Mouse (Mus musculus) embryo, embryonic 11.5 days (tissue): ENCODE measurements around the gene 9230102O04Rik.
A peak's percentile ranks its signal among the peaks of the same experiment; 100 is the strongest.

ENCODE experiments used
- DNase-seq: peaks from one replicate; pipeline ENCODE4 v3.0.0-alpha.2; 2012; ENCODE audit warnings: low read depth, low spot score

The 9230102O04Rik gene

DNA sequence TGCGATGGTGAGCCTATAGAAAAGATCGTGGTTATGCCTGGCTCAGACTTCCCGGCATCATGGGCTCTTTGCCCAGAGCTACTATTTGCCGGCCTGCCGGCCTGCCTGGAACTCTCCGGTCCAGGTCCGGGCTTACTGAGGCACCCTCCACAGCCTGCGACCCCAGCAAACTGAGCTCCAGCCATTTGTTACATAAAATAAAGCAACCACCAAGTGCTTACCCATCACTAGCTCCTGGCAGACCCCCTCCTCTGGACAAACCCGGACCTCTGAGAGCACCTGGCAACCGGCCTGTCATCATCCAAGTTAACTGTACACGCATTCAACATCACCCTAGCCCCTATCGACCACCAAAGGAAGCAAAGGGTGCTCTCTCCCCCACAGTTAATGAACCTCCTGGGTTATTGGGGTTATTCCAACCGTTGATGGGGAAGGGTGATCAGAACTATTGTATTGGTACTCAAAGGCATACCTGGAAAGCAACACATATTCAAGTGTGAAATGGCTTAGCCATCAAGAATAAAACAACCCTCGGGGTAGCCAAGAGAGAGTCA is 4.0 kb downstream of the 9230102O04Rik start:
- DNase-seq = no peak

DNA sequence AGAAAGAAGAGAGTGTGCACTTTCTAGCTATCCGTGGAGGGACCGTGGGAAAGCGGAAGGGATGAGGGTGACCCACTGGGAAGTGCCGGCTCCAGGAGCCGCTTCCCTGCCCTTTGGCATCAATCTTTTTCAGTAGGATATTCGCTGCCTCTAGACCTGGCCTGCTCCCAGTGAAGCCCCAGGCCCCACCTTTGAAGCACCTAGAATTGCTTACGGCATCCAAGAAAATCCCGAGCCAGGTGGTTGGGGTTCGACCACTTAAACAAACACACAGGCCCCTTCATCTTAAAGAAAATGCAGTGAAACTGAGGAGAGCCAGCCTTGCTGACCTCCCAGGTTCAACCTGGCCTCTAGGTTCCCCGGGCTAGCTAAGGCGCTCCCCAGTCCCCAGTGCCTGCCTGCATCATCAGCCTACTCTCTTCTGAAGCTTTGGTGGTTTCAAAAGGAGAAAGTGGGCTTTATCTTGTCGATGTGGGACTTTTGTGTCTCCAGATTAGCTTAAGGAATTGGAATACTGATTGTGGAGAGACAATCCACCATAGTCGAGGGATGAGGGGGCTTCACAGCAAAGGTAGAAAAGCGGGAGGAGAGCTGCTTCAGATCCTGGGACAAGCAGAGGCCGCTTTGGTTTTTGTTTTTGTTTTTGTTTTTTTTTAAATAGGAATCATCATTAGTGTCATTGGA is 4.7 kb downstream of the 9230102O04Rik start:
- no peak for DNase-seq

DNA sequence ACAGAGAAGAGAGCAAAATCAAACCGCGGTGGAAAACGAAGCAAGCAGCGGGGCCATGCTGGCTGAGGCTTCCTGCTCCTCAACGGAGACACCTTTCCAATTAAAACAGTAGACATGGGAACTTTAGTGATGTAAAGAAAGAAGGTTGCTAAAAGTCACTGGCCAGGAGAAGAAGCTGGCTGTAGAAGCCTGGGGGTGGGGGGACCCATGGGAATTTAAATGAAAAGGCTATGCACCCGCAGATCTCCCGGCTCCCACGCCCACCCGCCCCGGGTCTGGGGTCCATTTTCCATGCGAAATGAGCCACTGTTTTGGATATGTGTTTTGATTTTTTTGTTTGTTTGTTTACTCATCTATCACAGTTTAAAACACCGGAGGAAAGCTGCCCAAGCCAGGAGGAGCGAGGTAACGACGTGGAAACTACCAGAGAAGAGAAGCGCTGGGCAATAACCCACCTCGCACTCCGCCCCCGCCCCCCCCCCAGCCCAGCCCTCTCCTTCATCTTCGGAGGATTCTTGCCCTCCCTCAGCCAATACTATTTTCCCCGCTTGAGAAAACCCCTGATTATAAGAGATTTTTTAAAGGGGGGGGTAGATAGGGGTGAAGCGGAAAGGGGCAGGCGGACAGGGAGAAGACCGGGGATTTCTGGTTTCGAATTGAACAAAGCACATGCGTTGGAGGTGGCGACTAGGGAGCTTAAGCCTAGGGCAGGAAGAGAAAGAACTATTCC is 5.4 kb downstream of the 9230102O04Rik start:
- DNase-seq = no peak

DNA sequence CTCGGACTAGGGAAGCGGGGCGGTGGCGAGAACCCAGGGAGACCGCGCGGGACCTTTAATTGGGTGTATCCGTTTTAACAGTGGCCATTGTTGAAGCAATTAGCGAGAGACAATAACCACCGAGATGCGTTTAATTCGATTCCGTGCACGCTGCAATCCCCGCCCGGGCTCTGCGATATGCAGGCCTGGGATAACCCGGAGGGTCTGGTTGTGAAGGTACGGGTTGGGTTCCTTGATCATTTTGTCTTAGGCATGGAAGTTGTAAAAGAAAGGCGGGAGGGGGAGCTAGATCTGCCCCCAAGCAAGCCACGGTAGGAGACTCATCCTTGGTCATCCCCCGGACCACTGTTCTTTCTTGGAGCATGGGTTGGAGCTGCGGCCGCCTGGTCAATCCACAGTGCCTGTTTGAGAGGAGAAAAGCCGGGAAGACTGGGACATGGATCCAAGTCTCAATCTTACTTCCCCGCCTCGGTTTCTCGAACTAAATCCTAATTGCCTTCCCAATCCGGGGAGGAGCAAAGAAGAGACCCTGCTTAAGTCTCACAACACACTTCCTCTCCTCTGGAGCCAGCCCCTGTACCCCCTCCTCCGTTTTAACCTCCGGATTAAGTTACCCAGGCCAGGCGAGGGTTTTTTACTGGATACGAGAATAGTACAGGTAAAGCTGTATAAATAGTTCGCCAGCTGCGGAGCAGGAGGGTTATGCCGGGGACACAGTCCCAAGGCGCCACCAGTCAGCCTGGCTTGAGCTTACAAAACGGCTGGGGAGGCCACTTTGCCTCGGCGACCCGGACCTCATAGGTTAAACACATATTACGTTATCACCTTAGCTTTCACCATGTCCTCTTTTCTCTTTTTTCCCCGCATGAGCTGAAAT is 6.2 kb downstream of the 9230102O04Rik start:
- DNase-seq = no peak

DNA sequence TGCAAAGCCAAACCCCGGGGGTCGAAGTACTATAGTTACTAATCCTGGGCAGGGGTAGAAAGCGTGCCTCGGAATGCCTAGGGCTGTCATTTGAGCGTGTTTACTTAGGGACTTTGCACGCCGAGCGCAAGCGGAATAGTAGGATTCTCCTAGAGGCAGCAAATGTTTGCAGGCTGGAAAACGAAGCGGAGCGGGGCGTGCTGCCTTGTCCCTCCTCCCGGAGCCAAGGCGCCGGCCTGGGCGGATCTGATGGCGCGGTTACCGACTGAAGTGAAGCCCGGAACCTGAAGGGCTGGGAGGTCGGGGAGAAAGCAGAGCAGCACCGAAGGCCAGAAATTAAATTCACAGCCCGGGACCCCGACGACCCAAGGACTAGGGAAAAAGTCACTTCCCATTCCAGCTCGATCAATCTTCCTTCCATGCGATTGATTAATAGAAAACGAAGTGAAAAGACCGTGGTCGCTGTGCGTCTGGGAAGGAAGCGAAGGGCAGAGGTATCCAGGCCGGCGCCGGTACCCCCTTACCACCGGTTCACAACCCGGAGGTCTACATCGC is 6.9 kb downstream of the 9230102O04Rik start:
- no peak for DNase-seq

DNA sequence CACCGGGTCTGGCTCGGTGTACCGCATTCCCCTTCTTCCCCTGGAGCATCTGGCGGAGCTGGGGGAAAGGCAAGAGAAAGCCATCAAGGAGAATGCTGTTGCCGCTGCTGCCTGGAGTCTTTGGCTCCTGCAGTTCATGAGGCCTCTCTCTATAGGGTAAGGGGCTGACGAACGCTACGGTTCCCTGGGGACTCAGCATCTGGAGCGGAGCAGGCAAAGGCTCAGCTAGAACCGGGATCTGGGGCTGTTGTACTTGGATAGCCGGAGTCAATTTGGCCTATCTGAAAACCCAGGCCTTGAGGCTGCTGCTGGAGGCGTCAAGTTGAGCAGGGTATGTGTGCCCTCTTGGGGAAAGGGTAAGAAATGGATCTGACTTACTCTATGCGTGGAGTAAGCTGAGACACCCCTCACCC is 7.7 kb downstream of the 9230102O04Rik start:
- no peak for DNase-seq

DNA sequence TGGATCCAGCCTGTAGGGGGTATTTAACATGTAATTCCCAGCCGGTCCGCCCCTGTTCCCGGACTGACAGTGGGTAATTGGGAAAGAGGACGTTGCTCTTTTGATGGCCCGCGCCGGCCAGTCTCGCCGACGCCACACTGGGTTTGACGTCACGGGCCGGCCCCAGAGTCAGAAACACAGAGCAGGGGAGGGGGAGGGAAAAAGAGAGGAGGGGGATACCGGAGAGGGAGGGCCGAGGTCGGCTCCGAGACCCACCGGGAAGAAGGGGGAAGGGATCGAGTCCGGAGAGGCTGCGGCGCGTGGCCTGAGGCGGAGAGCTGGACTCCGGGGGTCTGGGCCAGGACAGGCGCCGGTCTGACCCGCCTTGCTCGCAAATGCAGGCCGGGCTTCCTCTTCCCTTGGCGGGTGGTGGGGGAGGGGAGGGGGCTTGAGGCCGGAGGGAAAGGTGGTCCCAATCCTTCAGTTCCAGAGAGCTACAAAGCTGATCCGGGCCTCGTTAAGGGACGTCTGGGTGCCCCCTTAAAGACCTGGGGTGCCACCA is 8.2 kb downstream of the 9230102O04Rik start, which contains the start of gene 4930412O13Rik:
Gene 4930412O13Rik, plus strand, starts transcription at position 202 of the 541 bp plus-strand sequence.
- no peak for DNase-seq

DNA sequence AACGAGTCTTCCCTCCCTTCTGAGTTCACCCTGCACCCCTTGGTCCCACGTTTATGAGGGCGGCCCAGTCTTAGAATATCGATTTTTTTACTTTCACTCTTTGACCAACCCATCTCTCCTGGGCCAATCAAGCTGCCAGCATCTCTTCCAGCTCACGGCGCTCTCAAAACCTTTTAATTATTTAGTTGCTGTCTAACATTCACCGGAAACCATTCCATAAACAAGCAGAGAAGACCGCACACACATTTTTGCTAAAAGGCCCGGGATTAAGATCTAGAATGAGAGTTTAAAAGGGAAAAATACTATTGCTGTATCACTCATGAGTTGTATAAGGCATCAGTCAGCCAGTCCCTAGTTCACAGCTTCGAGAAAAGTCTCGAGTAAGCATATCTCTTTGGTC is 9.1 kb downstream of the 9230102O04Rik start:
- no peak for DNase-seq

DNA sequence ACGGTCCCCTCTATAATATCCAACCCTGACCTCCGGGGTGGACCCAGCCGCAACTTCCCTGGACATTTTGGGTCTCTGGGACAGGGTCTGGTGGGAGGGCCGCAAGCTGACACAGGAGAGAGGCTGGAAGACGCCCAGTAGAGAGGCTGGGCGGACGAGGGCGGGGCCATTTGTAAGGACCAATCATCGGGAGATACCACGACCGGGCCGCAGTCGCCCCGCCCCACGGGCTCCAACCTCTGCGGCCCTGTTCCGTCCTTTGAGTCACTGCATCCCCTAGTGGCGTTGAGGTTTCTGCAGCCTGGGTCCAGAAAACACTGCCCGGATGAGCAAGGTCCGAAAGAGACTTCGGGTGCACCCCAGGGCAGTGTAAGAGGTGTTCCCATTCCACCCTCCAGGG is 9.8 kb downstream of the 9230102O04Rik start:
- peak; percentile 87 for DNase-seq

DNA sequence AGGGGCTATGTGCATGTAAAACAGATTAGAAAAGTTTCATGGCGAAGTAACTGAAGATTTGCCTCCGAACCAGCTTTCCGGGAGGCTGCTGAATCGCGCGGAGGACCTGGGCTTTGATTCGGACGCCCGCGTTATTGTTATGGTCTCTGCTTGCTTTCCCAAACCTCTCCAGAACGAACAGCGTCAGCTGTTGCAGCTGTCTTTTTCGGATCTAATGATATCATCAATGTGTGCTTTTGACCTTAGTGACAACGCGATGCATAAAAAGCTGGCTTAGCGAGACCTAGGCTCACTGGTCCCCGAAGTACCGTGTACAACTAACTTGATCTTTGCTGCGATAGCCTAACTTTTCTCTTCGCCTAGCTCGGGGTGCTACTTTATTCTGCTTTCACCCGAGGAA is 10.2 kb downstream of the 9230102O04Rik start:
- DNase-seq = no peak

DNA sequence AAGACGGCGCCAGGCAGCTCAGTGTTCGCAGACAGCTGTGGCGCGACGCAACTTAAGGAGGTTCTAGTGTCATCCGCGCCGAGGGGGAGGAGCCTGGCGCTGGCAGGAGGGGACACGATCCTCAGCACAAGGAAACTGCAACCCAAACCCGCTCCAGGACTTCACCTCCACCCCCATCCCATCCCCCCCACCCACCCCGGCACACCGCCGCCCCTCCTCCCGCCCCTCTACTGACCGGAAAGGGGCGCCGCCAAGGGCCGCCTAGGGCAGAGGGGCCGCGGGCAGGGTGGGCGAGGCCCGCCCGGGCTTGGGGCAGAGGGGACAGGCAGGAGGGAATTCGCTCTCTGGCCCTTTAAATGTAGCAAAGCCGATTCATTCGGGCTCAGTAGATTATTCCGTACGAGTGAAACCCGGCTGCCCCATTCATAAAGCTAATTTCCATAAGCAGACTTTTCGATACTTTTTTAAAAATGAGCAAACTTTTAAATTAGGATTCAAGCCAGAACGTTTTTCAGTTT is 10.7 kb downstream of the 9230102O04Rik start:
- no peak for DNase-seq

DNA sequence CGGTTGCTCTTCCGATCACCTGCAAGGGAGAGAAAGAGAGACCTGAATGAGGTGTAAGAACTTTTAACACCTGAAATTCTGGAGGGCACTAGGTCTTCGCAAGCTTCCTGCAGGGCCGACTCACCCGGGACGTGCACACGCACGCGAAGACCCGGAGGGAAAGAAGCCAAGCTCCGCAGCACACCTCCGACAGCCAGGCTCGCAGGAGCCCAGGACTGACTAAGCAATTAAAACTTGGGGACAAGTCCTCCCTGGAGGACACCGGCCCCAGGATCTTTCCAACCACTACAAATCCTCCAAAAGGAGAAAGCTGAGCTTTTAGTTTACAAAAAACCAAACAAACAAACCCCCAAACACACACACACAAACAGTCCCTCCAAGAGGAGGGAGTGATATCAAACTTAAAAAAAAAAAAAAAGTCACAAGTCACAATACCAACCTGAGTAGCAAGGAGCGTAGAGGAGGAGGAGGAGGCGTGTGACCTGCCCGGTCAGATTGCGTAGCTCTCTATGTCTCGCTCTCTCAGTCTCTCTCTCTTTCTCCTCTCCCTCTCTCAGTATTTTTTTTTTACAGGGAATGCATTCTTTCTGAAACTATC is 11.3 kb downstream of the 9230102O04Rik start:
- DNase-seq = no peak

DNA sequence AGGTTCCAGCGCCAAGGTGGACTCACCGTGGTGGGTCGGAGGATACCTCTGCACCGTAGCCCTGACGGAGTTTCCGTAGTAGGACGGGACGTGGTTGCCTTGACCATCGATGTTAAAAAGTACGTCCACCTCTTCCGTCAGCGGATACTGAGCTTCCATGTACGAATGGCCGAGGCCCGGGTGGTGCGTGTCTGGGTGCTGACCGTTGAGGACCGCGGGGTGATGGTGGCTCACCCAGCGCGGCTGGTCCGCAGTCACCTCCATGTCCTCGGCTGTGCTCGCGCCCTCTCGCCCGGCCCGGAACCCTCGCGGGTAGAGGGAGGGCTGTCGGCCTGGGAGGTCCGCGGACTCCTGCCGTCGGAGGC is 12.0 kb downstream of the 9230102O04Rik start:
- no peak for DNase-seq

DNA sequence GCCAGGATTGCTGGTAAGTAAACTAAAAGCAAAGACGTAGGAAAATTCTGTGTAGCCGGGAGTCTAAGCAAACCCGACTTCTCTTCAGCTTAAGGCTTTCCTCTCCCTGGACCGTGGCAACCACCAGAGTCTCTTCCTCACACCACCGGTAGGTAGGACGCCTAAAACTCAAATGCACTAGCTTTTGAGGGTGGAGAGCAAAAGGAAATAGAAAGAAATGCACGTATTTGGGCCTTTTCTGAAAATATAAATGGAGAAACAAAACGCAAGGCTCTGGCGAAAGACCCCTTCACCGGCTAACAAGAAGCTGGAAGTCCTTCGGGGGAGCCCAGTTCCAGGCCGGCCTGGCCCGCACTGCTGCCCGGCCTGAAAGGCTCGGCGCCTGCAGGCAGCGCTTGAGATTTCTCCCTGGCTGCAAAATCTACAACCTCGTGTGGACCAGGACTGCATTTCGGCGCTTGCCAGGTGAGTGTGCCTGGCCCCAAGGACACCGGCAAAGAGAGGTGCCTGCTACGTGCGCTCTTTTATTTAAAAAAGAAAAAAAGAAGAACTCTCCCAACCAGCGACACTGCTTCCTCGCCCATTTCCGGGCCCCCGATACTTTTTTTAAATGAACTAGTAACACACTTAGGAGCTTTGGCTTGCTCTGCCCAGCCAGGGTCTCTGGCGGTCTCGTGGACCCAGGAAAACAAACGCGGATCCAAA is 12.6 kb downstream of the 9230102O04Rik start:
- DNase-seq = no peak

DNA sequence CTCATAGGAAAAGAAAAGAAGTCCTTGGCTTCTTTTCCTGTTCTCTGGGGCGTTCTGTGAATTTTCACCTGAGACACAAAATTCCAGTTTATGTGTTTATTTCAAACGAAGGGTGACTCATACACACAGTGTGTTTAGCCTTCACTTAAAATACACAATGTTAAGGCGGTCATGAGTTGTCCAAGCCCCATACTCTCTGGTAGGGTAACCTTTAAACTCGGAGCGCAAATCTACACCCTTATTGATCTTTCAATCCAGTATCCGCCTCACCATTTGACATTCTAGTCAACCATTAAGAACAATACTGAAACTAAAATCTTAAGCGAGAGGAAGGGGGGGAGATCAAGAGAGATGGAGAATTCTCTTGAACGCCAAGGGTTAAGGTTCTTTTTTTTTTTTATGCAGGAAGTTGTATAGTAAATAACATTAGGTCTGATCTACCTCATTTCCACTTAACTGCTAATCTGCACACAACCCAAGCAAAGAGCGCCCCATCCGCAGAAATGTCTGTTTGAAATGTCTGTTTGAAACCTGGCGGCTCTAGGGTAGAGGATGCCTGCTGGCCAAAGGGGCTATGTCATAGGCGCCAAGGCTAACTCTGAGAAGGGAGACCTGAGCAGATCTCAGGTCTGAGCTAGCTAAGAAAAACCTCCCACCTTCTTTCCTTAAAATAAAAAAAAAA is 13.5 kb downstream of the 9230102O04Rik start:
- DNase-seq = no peak

DNA sequence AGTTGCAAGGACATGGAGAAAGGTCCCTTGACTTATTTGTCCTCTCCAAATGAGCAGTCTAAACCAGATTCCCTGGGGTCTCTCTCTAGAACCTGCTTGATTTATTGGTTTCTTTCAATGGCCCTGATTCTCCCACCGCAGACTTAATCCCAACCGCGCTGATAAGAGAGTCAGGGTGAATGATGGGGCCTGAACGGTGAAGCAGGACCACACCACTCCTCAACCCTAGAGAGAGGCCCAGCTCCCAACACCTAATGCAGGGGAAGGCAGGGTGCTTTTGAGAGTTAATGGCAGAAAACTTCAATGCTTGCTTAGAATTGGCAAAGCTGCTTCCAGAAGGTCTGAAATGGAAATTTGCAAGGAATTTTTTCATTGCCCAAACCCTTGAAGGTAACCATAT is 14.1 kb downstream of the 9230102O04Rik start:
- DNase-seq = no peak

DNA sequence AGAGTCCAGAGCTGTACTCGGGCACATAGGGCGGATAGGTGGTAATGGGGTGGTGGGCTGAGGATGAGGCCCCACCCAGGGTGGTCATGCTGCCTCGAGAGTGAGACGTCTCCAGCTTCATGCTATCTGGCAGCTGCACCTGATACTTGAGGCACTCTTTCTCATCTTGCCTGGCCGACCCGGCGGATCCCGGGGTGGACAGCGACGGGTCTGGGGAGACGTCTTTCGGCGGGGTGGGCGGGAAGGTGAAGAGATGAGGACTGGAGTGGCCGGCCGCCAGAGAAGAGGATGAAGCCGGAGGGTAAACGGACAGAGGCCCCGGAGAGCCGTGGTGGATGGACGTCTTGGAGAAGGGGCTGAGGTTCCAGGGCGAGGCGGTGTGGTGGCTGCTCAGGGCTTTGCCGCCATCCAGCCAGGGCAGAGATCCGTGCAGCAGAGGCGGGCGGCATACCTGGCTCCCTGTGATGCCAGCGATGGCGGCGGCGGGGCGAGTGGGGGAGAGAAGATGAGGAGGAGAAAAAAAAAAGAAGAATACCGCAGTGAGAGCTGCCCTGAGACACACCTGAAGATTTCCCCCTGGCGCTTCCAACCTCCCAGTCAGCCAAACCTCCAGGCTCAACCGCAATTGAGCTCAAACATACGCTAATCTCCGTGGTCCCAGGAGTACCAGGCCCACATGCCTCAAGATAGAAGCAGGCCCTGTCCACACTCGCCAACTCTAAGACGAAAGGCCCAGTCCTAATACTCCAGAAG is 14.7 kb downstream of the 9230102O04Rik start:
- no peak for DNase-seq

DNA sequence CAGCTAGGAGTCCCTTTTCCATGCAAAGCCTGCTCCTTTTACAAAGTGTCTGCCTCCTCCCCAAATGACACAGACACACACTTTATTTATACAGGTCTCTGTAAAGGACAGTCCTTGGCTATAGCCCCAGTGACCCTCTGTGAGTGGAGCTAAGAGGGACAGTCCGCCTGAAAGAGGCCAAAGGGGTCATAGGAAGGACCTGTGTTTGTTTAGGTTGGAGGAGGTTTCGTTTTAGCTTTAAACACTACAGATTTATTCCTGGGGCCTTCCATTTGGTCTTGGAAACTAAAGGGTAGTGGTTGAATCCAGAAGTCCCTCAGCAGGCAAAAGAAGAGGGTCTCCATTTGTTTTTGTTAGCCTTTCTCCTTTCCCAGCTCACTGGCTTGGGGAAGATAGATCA is 15.6 kb downstream of the 9230102O04Rik start:
- no peak for DNase-seq

DNA sequence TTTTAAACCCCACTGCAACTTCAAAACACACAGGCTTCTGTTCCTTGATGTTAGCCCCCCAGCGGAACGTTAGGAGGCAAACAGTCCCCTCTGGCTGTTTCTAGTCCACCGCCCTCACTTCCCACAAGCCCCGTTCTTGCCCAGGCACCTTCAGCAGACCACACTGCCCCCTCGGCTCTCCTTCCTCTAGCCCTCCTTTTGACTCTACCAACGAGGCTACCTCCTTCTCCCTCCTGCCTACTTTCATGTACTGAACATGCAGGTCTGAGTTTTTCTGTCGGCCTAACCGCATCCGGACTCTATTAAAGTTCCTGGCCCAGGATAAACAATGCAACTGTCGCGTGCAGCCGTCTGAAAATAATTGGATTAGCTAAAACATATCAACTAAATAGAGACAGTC is 16.7 kb downstream of the 9230102O04Rik start:
- DNase-seq = no peak
